Mouse (Mus musculus) lung, postnatal 36 days (tissue): ENCODE measurements at regions not wholly inside any gene's neighbourhood (a gene's known extent, or its start where the extent isn't known, plus 50 kb on each side); places are given as distances from the start of the nearest gene placed in this dataset.

Experiments
- DNase-seq: peaks from one replicate; pipeline ENCODE4 v3.0.0; 2022; ENCODE audit warnings: mixed read lengths

- DNase-seq: no peak
Measured at GRCm38 (mm10) chr15:63724543-63725186, 120.3 kb downstream of the Gsdmc2 start.

- DNase-seq: no peak
Measured at GRCm38 (mm10) chr15:63722991-63723390, 122.0 kb downstream of the Gsdmc2 start.

DNA sequence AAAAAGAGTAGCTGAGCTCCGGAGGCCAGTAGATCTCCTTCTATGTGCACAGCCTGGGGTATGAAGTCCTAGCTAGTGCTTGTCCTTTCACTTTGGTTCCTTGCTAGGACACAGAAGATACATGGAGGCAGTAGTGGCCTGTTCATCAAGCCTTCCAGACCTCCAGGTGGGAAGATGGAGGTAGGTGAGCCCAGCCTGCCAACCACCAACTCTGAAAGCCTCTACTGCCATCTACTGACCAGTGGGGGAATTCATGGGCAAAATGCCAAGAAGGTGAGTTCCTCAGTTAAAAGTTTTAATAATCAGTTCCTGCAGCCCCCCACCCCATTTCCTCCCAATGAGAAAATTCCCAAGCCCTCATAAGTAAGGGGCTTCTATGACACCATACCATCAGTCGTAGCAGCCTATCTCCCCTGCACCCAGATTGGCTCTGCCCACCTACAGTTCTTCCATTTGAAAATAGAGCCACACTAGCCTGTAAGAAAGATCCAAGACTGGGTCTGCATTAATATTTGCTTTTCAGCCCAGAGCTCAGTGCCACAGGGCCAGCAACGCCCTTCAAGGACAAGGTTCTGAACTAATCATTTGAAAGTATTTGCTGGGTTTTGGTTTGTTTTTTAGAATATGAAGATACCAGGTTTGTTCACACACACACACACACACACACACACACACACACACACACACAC is 123.2 kb downstream of the Gsdmc2 start:
- peak; percentile 68 for DNase-seq

- no peak for DNase-seq
Measured at GRCm38 (mm10) chr15:63717812-63718211, 127.2 kb downstream of the Gsdmc2 start.

DNA sequence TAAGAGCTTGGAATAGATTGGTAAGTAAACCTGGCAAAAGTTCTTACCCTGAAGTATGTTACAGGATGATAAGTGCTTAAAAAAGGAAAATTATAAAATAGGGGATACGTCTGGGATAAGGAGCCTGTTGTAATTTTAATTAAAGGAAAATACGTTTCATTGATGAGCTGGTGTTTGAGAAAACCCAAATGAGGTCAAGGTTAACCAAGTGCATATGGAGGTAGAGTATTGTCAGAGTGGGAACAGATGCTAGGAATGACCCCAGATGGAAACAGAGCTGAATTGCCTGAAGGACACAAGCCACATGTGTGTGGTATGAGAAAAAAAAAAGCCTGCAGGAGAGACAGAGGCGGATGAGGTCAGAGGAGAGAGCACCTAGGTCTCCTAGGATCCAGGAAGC is 131.3 kb downstream of the Gsdmc2 start:
- no peak for DNase-seq

DNA sequence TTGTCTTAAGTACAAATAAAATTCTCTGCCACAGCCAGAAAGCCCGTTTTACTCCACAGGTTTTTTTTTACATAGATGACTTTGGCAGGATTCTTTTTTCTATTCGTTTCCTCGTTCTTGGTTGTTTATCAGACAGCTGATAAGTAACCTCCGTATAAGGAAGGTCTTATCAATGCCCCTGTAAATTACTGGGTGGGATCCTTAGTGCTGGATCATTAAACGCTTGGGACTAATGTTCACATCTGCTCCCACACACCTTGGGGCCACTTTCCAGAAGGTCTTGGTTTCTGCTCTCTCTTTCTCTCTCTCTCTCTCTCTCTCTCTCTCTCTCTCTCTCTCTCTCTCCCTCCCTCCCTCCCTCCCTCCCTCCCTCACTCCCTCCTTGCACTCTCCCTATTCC is 134.6 kb downstream of the Gsdmc2 start:
- no peak for DNase-seq

- no peak for DNase-seq
Measured at GRCm38 (mm10) chr15:63709270-63709933, 135.6 kb downstream of the Gsdmc2 start.

DNA sequence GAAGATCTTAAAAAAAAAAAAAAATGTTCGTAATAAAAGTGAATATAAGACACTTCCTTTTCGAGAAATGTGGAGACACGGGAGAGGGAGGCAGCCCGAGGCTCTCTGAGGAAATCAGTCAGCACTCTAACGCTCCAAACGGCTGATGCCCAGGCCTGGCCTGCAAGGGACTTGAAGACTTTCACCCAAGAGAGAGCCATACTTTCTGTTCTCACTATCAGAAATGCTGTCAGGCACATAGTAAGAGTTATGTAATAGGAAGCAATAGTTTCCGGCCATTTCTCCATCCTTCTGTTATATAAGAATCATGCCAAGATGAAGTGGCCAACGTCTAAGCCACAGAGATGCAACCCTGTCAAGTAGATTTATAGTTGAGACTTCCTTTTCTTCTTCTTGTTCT is 140.3 kb downstream of the Gsdmc2 start:
- peak; percentile 20 for DNase-seq

DNA sequence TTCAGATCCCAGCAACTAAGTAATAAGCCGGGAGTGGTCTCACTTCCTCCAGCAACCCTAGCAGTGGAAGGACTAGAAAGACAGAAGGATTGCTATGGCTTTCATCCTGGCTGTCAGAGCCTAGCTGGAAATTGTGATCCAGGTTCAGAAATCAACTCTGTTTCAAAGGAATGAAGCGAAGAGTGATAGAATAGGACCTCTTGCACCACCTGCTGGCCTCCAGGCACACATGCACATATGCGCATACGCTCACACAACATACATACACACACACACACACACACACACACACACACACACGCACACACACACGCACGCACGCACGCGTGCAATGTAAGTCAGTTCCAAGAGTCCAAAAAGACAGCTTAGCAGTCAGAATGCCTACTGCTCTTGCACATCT is 147.1 kb downstream of the Gsdmc2 start:
- DNase-seq: no peak

- no peak for DNase-seq
Measured at GRCm38 (mm10) chr15:63694150-63694549, 150.8 kb downstream of the Gsdmc2 start.

DNA sequence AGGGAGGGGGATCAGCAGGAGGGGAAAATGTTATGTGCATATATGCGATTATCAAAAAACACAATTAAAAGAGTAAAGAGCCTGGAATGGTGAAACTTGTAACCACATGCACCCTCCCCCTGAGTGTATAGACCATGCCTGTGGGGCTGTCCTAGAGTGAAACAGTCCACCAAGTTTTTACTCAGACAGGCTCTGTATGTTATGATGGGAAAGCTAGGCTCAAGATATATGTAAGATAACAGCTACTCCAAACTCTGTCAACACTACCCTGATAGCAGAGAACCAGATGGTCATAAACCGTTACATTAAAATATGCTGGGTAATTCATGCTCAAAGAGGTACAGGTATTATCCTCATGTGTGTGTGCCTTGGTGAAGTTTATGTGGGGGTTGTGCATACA is 151.4 kb downstream of the Gsdmc2 start:
- DNase-seq: no peak

DNA sequence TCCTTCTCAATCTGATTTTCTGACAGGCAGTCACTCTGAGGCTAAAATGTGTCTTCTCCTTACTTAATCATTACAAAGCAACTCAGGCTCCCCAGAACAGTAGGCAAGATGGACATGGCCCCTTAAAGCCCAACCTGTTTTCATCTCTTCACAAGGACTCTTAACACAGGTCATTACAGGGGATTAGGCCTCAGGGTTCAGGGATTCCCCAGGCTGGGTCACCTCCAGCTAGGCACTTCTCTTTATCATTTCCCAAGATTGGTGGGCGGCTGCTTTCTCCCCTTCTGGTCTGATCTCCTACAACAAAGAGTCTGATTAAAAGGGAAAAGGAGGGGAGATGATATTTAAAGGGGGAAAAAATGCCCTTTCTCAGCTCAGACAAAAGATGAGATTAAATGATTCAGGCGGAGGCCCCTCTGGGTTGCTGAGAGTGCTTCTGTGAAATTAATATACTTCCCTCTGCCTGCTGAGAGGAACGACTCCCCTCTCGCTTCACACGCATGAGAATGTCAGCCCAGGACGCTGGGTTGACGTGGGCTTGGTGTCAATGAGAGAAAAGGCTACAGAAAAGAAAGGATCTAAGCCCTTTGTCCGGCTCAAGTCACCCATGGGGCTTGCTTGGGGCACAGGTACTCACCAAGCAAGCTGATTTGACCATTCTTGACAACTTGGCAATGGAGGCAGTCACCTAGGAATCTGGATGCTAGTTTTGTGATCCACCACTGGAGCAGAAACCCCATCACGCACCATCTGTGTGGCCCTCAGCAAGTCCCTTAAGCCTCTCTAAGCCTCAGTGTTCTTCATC is 152.3 kb downstream of the Gsdmc2 start:
- DNase-seq: no peak

- no peak for DNase-seq
Measured at GRCm38 (mm10) chr15:63689788-63690575, 155.0 kb downstream of the Gsdmc2 start.

DNA sequence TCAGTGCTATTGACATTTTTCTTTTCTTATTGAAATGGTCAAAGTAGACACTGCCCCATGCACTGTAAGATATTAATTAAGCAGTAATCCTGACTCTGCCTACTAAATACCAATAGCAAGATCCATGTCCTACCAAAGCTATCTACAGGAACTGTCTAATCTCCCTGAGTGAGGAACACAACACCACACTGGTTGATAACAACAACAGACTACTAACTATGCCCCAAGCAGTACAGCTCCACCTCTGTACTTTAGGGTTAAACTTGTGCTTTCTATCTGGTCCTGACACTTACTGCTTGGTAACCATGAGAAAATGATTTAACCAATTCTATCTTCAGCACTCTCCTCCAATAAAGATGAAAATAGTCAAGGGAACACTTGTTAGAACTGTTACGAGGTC is 157.1 kb downstream of the Gsdmc2 start:
- DNase-seq: no peak

- no peak for DNase-seq
Measured at GRCm38 (mm10) chr15:63686954-63687562, 157.9 kb downstream of the Gsdmc2 start.

DNA sequence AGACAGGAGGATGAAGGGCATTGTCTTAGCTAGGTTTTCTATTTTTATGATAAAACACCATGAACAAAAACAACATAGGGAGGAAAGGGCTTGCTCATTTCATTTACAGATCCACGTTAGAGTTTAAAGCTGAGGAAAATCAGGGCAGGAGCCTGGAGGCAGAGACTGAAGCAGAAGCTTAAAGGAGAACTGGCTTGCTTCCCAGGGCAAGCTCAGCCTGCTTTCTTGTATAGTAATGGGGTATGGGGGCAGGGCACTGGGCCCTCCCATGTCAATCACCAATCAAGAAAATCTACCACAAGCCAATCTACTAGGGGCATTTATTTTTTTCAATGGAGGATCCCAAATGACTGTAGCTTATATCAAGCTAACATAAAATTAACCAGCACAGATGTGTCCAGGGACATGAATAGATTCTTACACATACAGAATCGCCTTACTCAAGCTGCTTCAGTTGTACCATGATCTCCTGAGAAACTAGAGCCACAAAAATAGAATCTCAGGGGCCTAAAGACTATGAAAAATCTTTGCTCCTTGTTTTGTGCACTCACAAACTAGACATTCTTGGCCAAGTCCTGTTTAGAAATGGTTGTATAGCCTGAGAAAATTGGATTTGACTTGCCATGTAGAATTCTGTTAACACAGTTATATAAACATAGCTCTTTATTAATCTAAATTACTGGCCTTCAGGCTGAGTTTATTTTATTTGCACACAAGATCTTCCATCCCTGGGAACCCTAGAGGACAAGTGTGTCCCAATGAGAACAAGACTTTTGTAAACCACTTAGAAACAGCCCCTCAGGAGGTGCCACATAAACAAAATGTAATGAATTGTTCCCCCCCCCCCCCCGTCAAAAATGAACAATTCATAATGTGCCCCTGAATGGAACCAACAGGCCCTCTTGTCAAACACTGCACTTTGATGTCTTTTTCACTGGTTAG is 164.7 kb downstream of the Gsdmc2 start:
- DNase-seq: no peak

DNA sequence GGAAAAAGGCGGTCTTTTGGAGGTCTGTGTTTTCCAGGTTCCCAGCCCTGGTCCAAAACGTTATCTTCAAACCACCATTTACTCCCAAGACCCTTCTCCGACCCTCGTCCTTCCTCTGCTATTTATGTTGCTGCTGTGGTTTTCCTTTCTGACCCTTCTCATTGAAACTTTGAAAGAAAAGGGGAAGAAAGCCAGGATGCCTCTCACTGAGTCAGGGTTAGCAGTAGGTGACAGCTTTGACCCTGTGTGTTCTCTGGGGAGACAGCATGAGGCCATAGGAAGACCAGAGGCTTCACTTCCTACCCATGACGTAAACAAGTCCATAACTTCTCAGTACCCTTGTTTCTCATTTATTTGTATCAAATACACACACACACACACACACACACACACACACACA is 166.1 kb downstream of the Gsdmc2 start:
- DNase-seq: no peak

GRCm38 (mm10) chr15:63675491-63676036 is 169.4 kb downstream of the Gsdmc2 start:
- no peak for DNase-seq

- DNase-seq: no peak
Measured at GRCm38 (mm10) chr15:63674404-63674803, 170.6 kb downstream of the Gsdmc2 start.

DNA sequence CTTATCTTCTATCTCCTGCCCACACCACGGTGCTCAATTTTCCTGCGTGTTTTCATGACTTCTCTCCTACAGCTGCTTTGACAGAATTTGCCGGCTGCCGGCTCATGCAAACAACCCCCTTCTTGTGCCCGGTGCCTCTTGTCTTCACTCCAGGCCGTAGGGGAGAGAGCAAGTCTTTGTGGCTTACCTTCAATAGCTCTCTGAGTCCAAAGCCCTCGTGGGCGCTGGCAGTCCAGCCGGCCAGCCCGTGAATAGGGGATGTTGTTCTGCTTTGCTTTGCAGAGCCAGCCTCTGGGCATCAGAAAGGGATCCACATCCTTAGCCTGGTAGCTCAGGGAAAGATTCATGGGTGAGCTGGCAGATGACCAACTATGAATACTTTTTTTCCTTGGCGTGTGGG is 173.9 kb downstream of the Gsdmc2 start:
- DNase-seq: no peak

DNA sequence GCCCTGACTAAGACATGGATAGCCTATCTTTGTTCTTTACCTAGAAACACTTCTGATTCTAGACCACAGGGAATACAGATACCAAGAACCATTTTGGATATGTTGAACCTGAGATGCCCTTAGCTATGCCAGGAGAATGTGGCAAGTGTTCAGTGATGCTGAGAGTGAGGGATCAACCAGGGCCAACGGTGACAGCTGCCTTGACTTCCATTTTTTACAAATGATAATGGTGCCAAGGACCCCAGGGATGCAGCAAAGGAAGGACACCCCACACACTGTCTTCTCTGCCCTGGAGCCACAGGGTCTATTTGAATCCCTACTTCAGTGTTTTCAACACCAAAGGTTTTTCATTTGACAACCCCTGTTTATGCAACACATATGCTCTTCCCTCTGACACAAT is 174.4 kb downstream of the Gsdmc2 start:
- DNase-seq: no peak
